Mouse (Mus musculus) cerebellum, postnatal 25 days (tissue): ENCODE data around the gene Ndufa11.
A peak's percentile ranks its signal among the peaks of the same experiment; 100 is the strongest.

ENCODE experiments used
- DNase-seq, 2 experiments: peaks; one replicate each; pipeline ENCODE4 v3.0.0; 2021; ENCODE audit warnings: mixed read lengths in 2 of 2

The Ndufa11 gene

DNA sequence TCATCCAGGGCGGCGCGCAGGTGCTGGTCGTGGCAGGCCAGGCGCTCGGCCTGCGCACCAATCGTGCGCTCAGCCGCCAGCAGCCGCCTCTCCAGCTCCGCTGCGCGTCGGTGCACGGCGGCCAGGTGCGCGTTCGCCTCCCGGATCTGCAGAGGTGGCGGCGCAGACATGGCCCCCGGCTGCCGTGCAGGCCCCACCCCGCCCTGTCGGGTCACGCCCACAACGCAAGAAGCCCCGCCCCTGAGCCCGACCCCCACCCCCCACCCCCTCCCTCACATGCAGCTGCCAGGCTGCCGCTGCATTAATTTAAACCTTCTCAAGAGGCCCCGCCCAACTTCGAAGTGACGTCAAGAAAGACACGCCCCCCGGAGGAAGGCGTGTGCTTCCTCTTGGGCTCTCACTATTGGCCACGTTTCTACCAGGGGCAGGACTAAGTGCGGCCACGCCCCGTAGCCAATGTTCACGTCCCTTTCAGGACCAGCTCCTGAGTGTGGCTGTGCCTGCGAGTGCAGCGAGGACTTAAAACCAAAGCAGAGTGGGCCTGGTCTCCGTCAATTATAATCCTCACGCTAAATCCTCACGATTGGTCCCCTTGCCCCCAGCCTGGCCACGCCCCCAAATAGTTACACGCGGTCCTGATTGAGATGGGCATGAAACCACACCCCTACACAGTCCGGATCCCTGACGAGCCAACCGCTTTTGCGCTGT, 758 bp upstream of the Ndufa11 start:
- DNase-seq = peak; percentile 93 to 95

DNA sequence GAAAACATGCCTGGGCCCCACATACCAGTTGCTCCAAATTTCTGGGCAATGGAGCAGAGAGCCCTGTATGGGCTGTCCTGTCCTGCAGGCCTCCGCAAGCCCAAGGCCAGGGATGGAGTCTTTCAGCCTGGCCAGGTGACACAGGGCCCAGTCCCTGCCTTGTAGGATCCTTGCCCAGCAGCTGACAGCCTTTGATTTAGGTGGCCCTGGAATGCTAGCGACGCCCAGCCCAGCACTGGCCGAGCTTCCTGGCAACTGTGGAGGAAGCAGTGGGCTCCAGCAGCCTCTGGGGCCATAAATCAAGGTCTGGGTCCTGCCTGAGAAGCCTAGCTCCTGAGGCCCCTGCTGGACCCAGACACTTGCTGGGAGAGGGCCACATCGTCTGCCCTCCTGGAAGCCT, 4.9 kb downstream of the Ndufa11 start:
- DNase-seq = peak in 1 of 2 experiments; percentile 3

DNA sequence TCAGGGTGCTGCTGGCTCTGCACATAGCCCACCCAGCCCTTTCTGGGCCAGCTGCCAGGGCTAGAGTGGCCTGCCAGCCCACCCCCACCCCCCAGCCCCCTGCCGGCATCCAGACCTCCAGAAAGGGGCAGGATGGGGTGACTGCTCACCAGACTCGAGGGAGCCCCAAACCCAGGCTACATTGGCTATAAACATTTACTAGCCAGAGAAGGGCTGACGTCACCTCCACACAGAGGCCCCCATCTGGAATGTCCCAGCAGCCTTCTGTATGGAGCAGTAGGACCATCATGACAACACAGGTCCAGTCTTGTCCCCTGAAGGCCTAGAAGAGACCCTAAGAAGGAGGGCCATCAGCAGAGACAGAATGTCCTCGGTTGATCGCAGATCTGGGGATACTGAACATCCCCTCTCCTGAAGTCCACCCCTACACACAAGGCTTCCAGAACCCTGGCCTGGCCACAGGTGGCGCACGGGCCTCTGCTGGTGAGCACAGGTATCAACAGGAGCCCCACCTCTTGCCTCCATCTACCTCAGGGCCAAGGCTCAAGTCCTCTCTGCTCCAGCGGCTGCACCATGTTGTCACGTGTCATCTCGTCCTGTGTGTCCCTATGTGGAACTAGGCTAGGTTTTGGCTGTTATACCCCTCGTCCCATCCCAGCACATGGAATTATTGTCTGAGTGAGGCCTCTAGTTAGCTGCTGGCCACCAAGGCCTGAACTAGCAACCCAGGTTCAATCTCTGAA, 6.0 kb downstream of the Ndufa11 start:
- DNase-seq = peak in 1 of 2 experiments; percentile 7

DNA sequence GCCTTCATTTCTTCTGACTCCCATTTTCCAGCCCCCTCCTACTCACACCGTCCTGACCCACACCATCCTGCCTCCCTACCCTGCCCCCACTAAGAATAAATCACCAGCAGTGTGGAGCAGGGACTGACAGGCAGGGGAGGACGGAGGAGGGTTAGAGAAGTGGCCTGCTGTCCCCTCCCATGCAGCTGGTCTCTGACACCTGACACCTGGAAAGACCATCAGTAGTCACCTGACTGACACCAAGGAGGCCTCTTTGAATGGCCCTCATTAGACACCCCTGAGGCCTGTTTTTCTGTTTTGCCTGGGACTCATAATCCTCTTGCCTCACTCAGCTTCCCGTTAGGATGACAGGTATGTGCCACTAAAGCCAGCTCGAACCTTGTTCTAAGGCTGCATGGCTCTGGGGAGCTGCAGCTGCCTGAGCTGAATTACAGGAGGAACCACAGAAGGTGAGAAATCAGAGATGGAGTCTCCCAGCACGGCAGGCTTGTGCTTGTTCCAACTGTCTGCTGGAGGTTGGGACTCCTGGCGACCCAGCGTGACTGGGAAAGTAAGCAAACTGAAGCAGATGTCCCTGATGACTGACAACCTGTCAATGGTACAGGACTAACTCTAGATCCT, 9.6 kb downstream of the Ndufa11 start:
- DNase-seq = no peak

DNA sequence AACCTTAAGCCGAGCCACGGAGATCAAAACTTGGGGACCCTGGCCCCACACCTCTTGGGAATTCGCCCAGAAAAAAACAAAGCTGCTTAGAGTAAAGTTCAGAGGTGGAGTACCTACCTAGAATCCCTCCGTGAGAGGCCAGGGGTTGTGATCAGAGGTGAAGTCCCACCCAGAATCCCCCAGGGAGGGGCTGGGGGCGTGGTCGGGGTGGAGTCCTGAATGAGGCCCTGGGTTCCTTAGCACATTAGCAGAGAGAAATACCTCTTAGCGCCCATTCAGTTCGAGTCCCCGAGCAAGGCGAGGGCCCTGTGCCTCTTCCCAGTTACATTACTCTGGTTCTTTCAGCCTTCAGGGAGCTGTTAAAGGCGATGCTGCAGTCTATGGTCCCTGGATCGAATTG, 10.1 kb downstream of the Ndufa11 start:
- peak in 1 of 2 experiments; percentile 23 for DNase-seq

DNA sequence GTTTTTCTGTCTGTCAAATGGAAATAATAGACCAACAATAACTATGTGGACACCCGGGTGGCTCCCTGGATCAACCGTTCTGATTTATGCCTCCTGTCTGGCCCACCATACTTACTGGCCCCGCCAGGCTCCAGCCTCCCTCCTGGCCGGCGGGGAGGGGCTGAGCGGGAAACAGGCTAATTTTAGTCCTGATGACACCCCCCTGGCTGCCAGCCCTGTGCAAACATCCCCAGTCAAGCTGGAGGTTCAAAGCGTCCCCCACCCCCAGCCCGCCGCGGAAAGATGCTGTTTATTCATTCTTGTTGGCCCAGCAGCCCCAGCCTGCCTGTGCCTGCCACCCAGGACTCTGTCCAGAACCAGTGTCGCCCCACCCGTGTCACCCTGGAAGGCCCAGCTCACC, 10.6 kb downstream of the Ndufa11 start:
- DNase-seq = no peak

DNA sequence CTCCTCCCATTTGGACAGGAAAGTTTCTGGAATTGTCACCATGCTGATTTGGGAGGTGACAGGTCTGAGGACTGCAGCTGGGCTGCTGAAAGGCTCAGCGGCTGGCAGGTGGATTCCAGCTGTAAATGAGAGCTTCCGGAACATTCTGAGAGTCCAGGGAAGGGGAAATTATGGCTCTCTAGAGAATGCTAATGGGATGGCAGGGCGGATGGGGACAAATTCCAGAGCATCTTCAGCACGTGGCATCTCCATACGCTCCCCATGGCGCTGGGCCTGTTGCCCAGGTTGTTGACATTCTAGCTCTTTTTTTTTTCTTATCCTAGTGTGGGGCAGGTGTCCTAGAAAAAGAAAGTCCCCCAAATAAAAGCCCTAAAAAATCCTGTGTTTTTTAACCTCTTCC, 11.6 kb downstream of the Ndufa11 start:
- DNase-seq = peak; percentile 74 to 84

DNA sequence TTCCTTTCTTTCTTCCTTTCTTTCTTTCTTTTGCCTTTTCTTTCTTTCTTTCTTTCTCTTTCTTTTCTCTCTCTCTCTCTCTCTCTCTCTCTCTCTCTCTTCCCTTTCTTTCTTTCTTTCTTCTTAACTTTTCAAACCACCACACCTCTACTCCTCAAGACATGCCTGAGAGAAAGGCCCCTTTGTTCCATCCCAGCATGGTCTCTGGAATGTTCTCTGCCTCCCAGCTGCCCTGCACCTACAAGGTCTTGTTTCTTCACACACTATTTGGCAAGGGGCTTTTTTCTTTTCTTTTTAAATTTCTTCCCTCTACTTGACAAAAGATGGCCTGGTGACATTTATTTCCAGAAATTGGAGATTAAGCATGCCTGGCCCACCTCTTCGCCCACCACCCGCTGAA, 12.1 kb downstream of the Ndufa11 start:
- DNase-seq = no peak

DNA sequence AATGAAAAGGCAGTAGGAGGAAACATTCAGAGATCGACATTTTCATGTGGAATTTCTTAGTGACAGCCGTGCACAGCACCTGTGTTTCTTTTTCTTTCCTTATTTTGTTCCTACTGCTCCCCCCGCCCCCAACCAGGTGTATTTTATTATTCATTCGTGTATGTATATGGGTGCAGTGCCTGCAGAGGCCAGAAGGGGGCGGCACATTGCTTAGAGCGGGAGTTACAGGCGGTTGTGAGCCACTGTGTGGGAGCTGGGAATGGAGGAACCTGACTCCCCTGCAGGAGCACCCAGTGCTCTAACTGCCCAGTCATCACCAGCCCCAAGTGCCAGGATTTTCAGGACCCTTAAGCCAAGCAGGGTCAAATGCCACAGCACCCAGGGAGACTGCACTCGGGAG, 19.0 kb downstream of the Ndufa11 start:
- DNase-seq = no peak

DNA sequence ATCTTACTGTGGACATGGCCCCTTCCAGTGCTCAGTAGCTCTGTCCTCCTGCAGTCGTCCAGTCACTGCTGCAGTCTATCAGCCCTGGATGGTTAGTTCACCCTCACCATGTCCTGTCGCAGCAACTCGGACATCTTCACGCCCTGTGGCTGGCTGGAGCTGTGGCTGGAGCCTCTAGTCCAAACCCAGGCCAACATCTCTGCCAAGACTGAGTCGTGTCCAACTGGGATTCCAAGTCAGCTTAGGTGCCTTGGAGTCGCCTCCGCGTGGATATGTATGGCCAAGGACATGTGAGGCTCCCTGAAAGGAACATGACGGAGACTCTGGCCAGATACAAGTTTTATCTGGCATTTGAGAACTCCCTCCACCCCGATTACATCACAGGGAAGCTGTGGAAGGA, 20.7 kb downstream of the Ndufa11 start:
- DNase-seq = no peak

DNA sequence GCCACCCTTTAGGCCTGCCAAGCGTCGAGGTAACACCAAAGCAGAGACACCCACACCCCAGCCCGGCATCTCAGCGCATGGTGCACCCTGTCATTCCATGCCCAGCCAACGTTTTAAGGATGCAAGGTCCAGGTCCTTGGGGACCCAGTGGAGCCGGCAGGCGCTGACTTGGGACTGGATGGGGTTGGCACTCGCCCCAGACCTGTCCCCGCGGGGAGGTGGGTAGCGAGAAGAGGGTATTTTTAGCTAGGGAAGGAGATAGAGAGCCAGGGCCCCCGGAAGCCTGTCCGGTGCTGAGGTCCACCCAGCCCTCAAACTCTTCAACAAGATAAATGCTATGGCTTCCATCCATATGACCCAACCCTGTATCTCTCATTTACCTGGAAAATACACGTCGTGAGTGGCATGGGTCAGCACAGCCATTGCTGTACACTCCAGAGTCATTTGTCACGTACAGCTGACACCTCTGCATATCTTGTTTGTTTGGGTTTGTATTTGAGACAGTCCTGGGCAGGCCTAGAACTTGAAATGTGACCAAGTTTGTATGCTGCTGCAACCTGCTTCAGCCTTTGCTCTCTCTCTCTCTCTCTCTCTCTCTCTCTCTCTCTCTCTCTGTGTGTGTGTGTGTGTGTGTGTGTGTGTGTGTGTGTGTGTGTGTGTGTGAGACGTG, 22.7 kb downstream of the Ndufa11 start:
- DNase-seq = no peak

DNA sequence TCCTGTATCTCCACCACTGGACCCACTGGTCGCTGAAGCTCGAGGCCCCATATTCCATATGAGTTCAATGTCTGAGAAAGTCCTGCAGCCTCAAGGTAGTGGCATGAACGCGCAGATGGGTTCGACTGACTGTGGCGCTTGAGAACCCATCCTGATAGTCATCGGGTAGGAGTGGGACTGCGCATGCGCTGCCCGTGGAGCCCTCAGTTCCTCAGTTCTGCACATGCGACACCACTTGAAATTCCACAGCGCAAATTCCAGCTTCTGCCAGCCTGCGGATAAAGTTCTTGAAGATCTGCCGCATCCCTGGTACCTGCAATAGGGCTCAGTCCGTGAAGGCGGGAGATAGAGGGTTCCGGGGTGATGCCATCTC, 23.2 kb downstream of the Ndufa11 start:
- no peak for DNase-seq

DNA sequence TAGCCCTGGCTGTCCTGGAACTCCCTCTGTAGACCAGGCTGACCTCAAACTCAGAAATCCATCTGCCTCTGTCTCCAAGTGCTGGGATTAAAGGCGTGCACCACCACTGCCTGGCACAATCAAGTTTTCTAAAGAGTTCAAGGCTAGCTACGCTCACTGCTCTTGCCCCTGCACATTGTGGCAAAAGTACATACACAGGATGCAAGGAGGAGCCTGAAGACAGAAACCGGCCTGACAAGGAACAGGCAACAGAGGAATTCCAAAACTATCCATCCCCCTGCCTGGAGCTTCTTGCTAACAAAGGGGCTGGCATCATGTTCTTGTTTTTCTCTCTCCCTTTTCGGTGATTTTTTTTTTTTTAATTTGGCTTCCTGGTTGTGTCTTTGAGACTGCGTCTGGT, 26.6 kb downstream of the Ndufa11 start:
- no peak for DNase-seq

DNA sequence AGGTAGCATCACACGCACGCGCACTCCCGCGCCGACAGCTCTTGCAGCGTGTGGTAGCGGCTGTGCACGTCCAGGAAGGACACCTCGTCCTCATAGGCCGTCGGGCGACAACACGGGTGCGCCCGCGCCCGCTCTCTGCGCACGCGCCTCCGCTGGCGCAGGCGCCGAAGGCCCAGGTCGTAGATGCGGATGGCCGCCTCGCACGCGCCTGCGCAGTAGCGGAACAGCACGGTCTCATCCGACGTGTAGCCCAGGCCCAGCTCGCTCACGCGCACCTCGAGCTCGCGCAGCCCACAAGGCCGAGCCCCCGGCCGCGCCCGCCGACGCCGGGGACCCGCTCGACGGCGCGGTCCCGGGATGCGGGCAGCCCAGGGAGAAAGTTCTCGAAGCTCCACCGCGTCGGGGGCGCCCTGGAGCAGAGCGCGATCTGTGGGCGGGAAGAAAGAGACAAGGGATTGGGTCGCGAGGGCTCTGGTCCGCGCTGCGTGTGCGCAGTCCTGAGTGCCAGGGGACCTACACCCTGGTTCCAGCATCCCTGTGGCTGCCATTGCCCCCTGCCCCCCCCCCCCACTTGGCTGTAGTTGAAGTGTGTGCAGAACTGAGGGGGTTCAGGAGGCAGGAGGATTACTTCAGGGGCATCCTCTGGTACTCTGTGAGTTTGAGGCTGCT, 34.0 kb downstream of the Ndufa11 start:
- DNase-seq = no peak

DNA sequence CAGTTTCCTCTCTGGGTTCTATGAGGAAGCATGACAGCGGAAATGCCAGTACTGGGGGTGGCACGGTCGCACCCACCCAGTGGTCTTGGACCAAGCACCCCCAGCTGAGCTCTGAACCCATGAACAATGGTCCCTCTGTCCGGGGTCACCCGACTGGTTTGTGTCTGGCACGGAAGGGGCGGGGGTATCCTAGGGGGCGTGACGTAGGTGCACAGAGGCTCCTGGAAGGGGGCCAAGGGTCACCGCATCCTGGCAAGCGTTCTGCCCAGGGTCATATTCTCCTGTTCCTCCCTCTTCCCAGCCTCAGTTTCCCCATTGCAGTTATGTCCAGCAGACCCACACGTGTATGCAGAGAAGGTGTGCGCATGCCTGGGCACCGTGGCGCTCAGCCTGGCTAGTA, 35.9 kb downstream of the Ndufa11 start:
- no peak for DNase-seq

DNA sequence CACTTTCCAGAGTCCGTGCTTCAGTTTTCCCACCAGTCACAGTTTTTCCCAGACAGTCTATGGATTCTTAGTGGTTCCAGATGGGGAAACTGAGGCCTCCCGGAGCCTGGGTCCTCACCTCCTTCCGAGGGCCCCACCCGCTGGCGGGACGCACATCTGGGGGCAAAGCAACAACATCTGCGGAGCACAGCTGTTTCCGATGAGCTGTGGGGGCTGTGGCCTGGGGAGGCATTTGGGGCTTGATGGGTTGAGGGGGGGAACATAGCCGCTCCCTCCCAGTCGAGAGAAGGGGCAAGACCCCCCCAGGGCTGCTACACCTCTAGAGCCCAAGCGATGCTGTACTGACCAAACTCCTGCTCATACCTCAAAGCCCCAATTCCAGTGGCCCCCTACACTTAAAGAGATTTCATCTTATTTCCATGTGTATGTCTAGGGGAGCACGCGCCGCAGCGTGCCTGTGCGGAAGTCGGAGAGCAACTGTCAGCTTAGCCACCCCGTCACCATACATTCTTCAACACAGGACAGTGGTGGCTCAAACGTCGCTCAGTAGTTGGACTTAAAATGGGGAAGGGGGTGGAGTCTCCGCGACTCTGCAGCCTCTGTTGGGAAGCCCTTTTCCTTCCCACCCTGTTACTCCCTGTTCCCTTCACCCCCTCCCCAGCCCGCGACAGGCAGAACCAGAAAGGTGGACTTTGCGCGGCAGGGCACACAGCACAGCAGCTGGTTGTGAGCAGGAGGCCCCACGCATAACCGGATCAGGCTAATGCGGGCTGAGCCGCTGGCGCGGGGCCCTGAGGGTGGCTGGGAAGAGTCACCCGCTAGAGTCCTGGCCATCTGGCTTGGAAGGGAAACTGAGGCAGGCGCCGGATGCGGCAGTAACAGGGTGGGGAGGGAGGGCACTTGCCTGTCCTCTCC, 37.0 kb downstream of the Ndufa11 start:
- no peak for DNase-seq

DNA sequence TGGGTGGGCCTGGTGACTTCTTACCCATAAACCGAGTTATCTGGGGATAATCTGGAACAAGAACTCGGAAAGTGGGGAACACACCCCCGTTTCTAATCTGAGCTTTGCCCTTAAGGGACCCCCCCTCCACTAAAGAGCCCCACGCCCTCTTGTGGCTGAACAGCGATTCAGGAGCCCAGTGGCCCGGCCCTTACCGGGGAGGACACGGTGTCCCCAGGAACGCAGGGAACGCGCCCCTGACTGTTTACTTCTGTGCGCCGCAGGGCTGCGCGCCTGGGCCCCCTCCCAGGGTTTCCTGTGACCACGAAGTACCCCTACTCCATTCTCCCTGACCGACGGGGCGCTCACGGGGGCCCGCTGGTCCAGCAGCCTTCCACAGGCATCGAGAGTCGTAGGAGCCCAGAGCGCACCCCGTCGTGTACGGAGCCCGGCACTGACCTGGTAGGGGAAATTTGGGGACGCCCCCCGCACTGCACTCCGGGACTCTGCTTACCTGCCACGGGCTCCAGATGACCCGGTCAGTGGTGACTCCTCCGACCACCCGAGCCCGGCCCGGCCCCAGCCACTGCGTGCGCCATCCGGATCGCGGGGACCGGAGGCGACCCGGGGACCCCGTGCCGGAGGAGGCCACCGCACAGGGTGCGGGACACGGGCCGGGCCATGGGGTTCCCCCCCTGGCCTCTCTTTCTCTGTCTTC, 39.3 kb downstream of the Ndufa11 start:
- DNase-seq = peak in 1 of 2 experiments; percentile 34

DNA sequence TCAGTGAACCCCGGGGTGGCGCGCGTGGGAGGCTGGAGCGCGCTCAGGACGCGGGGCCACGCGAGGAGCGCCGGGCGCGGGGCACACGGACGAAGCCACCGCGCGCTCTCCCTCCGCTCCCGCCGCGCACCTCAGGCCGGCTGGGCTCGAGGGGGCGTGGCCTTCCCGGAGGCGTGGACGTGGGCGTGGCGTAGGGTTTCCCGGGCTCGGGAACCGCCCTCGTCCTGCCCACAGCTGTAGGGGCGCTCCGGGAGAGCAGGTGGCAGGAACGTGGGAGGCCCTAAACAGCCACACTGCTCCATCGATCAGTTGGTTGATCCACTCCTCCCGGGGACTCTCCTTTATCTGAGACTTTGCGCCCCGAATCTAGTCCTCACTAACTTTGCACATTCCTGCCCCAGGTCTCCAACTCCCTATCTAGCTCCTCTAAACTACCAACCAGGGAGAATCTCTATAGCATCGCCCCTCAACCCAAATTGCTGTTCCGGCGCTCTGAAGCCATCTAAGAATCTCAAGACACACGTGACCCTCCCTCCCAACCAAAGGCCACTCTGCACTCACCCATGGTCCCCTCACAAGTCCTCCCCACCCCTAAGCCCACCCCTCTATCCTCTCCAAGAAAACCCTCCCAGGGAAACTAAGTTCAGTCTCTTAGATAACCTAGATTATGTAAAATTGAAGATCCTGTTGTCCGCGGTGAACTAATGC, 40.0 kb downstream of the Ndufa11 start, which contains the start of gene Nrtn:
Gene Nrtn (minus strand): TSS at position 115 of the 708 bp plus-strand sequence.
- peak in 1 of 2 experiments; percentile 70 for DNase-seq

DNA sequence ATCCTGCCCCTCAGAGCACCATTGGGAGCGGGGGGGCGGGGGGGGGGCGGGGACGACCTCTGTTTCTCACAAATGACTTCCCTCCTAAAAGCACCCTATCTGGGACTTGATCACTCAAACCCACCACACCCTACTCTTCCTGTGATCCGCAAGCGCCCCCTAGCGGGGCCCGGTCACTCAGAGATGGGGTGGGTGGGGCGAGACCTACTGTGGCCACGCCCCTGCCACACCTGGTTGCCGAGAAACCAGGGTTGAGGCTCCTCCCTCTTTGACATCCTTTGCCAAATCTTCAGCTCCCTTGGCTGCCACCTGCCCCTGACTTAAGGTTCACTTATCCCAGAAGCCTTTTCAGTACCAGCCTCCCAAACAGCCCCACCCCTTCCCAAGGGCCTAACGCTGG, 40.6 kb downstream of the Ndufa11 start:
- peak; percentile 63 to 82 for DNase-seq

DNA sequence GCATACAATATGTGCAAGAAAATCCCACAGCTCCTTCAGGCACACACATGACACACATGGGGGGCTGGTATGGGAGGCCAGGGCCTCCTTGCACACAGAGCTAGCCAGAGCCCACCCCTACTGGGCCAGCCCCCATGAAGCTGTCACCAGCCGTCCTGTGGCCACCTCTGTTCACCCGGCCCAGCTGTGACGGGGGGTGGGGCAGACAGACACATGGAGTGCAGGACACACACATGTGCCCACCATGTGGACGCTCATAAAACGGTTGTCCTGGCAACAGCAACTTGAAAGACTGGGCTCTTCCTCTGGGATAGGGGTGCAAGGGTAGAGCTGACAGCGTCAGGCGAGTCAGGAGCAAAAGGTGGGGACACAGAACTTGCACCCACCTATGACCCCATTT, 41.7 kb downstream of the Ndufa11 start:
- DNase-seq = no peak
